Mouse (Mus musculus) layer of hippocampus, postnatal 14 days (tissue): ENCODE data around the gene Cacna1i. TPM values are rescaled to one million over a fixed set of nuclear protein-coding genes. Genes with fewer than 3 reads are reported as not detected.

ENCODE experiments used
- DNase-seq, 2 experiments: peaks; one replicate each; pipeline ENCODE4 v3.0.0; 2021 to 2022; ENCODE audit warnings: low spot score in 2 of 2, mixed read lengths in 1 of 2
- long read RNA-seq, 2 experiments: library from polyadenylated mRNA; stranded (forward); transcript quantifications; one replicate each; pipeline ENCODE4 v2.0.0; 2021
- total RNA-seq, 2 experiments: library from RNA; stranded (reverse); gene quantifications; 2 replicates each; pipeline ENCODE4 v1.2.3; 2021

The Cacna1i gene
- total RNA-seq = 10 to 100 TPM; 40.5 to 45.5 TPM
- long read RNA-seq, experiment 1, partial matches to known transcripts = 10 of 13 reads
- long read RNA-seq, experiment 1, other reads (novel, unspliced or antisense) = 3 of 13 reads
- long read RNA-seq, experiment 2, partial matches to known transcripts = 1 of 16 reads
- long read RNA-seq, experiment 2, other reads (novel, unspliced or antisense) = 15 of 16 reads

GRCm38 (mm10) chr15:80286851-80287415, at the start of gene Cacna1i:
Gene Cacna1i (plus strand): TSS chr15:80287238.
- peak; percentile 51 to 66 for DNase-seq

- no peak for DNase-seq
These were observed 38.9 kb upstream of the Cacna1i start for GRCm38 (mm10) chr15:80248135-80248534.

- DNase-seq = no peak
These were observed 38.4 kb upstream of the Cacna1i start for GRCm38 (mm10) chr15:80248596-80248995.

- no peak for DNase-seq
These were observed 37.4 kb upstream of the Cacna1i start for GRCm38 (mm10) chr15:80249672-80250071.

GRCm38 (mm10) chr15:80250586-80250985, 36.5 kb upstream of the Cacna1i start:
- no peak for DNase-seq

- no peak for DNase-seq
These were observed 33.5 kb upstream of the Cacna1i start for GRCm38 (mm10) chr15:80253530-80253929.

DNA sequence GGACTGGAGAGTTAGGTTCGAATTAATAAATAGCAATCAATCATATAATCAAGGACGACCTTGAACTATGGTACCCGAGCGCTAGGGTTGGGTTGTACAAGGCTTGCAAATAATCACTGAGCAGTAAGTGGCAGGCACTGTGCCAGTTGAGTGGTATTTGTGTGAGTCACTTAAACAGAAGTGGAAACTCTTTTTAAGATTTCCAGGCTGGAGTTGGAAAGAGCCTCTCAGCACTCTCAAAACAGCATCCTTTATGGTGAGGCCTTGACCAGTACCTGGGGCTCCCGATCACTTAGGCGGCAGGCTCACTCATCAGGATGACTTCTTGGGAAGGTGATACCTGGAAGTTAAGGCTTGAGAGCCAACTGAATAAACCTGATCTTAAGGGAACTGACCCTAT, 32.8 kb upstream of the Cacna1i start:
- DNase-seq = peak in 1 of 2 experiments; percentile 44

DNA sequence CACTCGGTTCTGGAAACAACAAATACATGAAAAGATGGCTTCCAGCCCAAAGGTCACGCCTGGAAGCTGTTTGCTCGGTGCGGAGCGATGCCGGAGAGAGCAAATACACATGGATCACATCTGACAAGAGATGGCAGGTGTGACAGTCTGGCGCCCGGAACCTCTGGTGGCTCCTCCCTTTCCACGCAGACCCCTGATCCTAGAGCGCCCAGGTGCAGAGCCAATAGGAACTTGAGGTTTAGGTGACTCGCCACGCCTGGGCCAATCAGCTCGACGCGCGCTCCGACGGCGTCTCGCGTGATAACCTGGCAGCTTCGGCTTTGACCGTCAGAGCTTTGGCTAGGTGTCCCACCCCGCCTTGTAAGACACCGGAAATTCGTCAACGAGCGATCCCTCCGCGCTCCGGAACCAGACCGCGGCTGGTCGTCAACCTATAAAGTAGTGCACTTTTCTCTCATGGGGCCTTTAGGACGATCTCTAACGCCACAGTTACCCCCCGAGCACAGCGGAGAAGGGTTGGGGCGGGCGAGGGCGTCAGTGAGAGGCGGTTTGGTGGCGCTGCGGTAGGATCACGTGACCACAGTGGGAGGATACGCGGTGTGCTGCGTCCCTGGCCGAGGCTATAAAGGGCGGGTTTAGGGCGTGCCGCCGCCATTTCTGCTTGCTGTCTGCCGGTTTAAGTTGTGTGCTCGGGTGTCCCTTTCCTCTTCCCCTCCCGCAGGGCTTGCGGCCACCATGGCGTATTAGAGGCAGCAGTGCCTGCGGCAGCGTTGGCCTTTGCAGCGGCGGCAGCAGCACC, 32.0 kb upstream of the Cacna1i start, which contains the start of gene Atf4:
Gene Atf4, plus strand, starts transcription at position 338 of the 799 bp plus-strand sequence.
- peak; percentile 99 to 100 for DNase-seq

- DNase-seq = no peak
These were observed 31.4 kb upstream of the Cacna1i start for GRCm38 (mm10) chr15:80255646-80256121.

DNA sequence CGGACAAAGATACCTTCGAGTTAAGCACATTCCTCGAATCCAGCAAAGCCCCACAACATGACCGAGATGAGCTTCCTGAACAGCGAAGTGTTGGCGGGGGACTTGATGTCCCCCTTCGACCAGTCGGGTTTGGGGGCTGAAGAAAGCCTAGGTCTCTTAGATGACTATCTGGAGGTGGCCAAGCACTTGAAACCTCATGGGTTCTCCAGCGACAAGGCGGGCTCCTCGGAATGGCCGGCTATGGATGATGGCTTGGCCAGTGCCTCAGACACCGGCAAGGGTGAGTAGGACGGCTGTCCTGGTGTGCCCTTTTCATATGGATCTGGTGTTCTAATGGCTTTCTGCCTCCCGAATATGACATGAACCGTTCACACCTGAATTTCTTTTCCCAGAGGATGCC, 30.8 kb upstream of the Cacna1i start:
- no peak for DNase-seq

DNA sequence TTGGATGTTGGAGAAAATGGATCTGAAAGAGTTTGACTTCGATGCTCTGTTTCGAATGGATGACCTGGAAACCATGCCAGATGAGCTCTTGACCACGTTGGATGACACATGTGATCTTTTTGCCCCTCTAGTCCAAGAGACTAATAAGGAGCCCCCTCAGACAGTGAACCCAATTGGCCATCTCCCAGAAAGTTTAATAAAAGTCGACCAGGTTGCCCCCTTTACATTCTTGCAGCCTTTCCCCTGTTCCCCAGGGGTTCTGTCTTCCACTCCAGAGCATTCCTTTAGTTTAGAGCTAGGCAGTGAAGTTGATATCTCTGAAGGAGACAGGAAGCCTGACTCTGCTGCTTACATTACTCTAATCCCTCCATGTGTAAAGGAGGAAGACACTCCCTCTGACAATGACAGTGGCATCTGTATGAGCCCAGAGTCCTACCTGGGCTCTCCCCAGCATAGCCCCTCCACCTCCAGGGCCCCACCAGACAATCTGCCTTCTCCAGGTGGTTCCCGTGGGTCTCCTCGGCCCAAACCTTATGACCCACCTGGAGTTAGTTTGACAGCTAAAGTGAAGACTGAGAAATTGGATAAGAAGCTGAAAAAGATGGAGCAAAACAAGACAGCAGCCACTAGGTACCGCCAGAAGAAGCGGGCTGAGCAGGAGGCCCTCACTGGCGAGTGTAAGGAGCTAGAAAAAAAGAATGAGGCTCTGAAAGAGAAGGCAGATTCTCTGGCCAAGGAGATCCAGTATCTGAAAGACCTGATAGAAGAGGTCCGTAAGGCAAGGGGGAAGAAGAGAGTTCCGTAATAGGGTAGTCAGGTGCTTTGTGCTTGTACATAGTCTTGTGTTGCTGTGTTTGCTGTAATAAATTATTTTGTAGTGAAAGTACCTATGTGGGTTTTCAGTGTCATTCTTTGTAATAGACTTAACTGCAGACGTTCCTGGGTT, 30.1 kb upstream of the Cacna1i start:
- DNase-seq = no peak

GRCm38 (mm10) chr15:80257602-80258239, 29.3 kb upstream of the Cacna1i start:
- DNase-seq = no peak

GRCm38 (mm10) chr15:80258240-80259170, 28.5 kb upstream of the Cacna1i start:
- no peak for DNase-seq

DNA sequence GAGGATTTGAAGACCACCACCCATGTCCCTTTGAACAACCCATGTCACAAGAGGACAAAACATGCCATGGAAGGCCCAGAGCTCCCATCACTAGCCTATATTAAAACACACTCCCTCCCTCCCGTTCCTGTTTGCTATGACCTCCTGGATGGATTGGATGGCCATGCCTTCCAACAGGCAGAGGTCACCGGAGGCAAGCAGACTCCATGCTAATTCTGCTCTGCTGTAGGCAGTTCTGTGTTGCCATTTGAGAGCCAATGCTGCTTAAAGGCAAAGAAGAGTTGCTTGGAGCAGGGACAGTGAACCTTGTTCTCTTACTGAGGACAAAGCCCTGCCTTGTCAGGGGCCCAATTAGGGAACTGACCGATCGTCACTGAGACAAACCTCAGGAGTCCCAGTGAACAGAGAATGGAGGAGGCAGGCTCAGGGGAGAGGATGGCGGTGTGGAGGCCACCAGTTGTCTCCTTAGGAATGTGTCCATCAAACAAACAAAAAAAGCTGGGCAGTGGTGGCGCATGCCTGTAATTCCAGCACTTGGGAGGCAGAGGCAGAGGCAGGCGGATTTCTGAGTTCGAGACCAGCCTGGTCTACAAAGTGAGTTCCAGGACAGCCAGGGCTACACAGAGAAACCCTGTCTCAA, 27.5 kb upstream of the Cacna1i start:
- DNase-seq = no peak

DNA sequence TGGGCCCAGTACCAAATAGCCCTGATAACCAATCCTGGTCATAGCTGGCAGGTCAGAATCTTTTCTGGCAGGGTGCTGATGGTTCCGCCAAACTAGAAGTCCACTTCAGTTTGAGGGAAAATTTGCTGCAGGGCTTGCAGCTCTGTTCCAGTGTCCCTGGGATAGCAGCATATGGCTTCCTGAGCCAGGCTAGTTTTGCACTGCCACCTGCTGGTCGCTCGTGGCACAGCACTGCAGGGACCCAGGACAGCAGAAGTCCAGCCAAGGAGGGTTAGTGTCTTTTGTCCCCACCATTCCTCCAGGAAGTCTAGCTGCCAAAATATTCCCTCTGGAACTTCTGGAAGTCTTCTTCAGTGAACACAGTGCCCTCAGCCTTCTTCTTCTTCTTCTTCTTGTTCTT, 26.4 kb upstream of the Cacna1i start:
- peak; percentile 81 to 85 for DNase-seq

GRCm38 (mm10) chr15:80261100-80261499, 25.9 kb upstream of the Cacna1i start:
- no peak for DNase-seq

DNA sequence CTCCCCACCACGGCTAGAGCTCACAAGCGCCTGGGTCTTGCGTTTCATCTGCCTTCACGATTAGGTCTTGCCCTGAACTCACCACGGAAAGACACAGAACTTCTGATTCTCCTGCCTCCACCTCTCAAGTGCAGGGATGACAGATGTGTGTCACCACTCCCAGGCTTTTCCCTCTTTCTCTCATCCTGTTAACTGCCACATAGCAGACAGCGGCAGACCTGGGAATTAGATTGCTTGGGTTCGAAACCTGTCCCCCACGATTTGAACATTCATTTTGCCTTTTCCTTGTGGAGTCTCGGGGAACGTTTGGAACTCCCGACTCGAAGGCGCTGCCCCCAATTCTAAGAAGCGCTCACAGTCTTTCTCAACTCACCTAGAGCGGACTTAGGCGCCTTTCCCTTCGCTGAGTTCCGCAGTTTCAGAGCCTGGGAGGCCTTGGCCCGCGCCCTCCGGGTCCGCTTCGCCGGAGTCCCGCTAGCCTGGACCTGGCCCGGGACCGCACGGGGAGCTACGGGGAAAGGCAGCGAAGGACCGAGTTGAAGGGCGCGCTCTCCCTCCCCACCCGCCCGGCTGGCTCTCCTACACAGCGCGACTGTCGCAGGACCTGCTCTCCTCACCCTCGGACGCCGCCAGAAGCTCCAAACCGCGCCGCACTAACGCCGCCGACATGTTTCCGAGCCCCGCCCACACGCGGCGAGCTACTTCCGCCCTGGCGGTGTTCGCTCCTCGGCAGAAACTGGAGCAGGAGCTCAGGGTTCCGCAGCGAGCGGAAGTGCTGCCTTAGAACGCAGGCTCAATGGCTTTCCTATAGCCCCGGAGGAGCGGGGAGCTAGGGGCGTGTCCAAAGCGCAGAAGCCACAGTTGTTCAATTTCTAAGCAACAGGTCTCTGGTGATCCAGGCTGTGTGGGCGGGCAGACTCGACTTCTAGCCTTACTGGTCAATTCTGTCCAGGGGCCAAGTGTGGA, 23.1 kb upstream of the Cacna1i start, which contains the start of gene Rps19bp1:
Gene Rps19bp1, minus strand, starts transcription at position 706 of the 966 bp plus-strand sequence.
- DNase-seq = peak; percentile 82 to 89

GRCm38 (mm10) chr15:80266281-80266680, 20.8 kb upstream of the Cacna1i start:
- peak; percentile 78 to 89 for DNase-seq
